In genomic region chr6:83568901-83569862, GRCm38 (mm10) we compare ENCODE assay signal across 9 mouse cellular contexts. TPM values are rescaled to one million over a fixed set of nuclear protein-coding genes. Genes with fewer than 3 reads are reported as not detected.
DNase-seq lines count a peak whose midpoint lies in the region; ATAC-seq and TF ChIP-seq lines count a peak whose summit lies in the region.
"Had no signal": no experiment of that assay in that cellular context is flagged by ENCODE, and none has a peak within 500 bp of the region (broad histone marks: within the 10 kb centered on the region; RNA-seq: fewer than 3 reads in every experiment).

No protein-coding gene starts in this region.

- H3K9ac ChIP-seq in hindbrain, postnatal 0 days (replicated peaks; ENCODE audit: low read length): no peak overlapping the region
- H3K9ac ChIP-seq in hindbrain, embryonic 11.5 days (ENCODE audit: low read depth, low read length): no peak overlapping the region
- H3K9ac ChIP-seq in midbrain, embryonic 14.5 days (replicated peaks; ENCODE audit: low read length): no peak overlapping the region
- no peak overlapping the region for H3K9ac ChIP-seq in midbrain, embryonic 13.5 days (replicated peaks)

- no peak overlapping the region for H3K27ac ChIP-seq in hindbrain, postnatal 0 days
- no peak overlapping the region for H3K27ac ChIP-seq in hindbrain, embryonic 11.5 days (ENCODE audit: low read depth, low read length)
- no peak overlapping the region for H3K27ac ChIP-seq in midbrain, embryonic 14.5 days (replicated peaks; ENCODE audit: low read depth, low read length)
- H3K27ac ChIP-seq in midbrain, embryonic 13.5 days: no peak overlapping the region
- H3K27ac ChIP-seq: limb, embryonic 10.5 days had no signal

- peak; percentile 42 for DNase-seq in hindbrain, postnatal 0 days (ENCODE audit: low spot score)
- DNase-seq in hindbrain, embryonic 11.5 days (ENCODE audit: low spot score): no peak
- DNase-seq in midbrain, embryonic 14.5 days: peak; percentile 6
- DNase-seq in NIH3T3 (ENCODE audit: low read depth): peak; percentile 27
- no peak for DNase-seq in T-cell, adult 2 months (ENCODE audit: low spot score)
- no peak for DNase-seq in spleen, adult 18-20 months

- H3K36me3 ChIP-seq in hindbrain, postnatal 0 days (ENCODE audit: insufficient read depth, low read length): peaks cover 21% of the 10 kb centered on the region
- no peaks in the 10 kb centered on the region for H3K36me3 ChIP-seq in hindbrain, embryonic 11.5 days (ENCODE audit: control insufficient read depth, insufficient read depth, low read length)
- H3K36me3 ChIP-seq in midbrain, embryonic 14.5 days (ENCODE audit: control insufficient read depth, insufficient read depth, low read length): peaks cover 42% of the 10 kb centered on the region
- peaks cover 35% of the 10 kb centered on the region for H3K36me3 ChIP-seq in midbrain, embryonic 13.5 days

- WGBS in hindbrain, postnatal 0 days: 74% methylated on average over 20 of the region's 20 CpGs
- 79% methylated on average over 20 of the region's 20 CpGs for WGBS in hindbrain, embryonic 11.5 days
- 76% methylated on average over 20 of the region's 20 CpGs for WGBS in midbrain, embryonic 14.5 days
- 81% methylated on average over 20 of the region's 20 CpGs for WGBS in midbrain, embryonic 13.5 days

- no peak overlapping the region for H3K4me2 ChIP-seq in hindbrain, postnatal 0 days (ENCODE audit: low read depth, low read length)
- H3K4me2 ChIP-seq in hindbrain, embryonic 11.5 days (replicated peaks; ENCODE audit: low read depth, low read length): no peak overlapping the region
- H3K4me2 ChIP-seq in midbrain, embryonic 14.5 days (ENCODE audit: low read length): no peak overlapping the region
- H3K4me2 ChIP-seq in midbrain, embryonic 13.5 days (replicated peaks): no peak overlapping the region

- H3K27me3 ChIP-seq in hindbrain, postnatal 0 days (ENCODE audit: insufficient read depth, low read length): no peaks in the 10 kb centered on the region
- H3K27me3 ChIP-seq in hindbrain, embryonic 11.5 days (ENCODE audit: control insufficient read depth, insufficient read depth, low read length): no peaks in the 10 kb centered on the region
- H3K27me3 ChIP-seq in midbrain, embryonic 14.5 days (ENCODE audit: control insufficient read depth, insufficient read depth, low read length): no peaks in the 10 kb centered on the region
- H3K27me3 ChIP-seq in midbrain, embryonic 13.5 days: no peaks in the 10 kb centered on the region

- no peaks in the 10 kb centered on the region for H3K9me3 ChIP-seq in hindbrain, postnatal 0 days (ENCODE audit: low read length)
- H3K9me3 ChIP-seq in hindbrain, embryonic 11.5 days (ENCODE audit: control insufficient read depth, low read length): no peaks in the 10 kb centered on the region
- H3K9me3 ChIP-seq in midbrain, embryonic 14.5 days (ENCODE audit: control insufficient read depth, low read length): no peaks in the 10 kb centered on the region
- H3K9me3 ChIP-seq in midbrain, embryonic 13.5 days: no peaks in the 10 kb centered on the region
- H3K9me3 ChIP-seq: limb, embryonic 10.5 days had no signal

- no peak for ATAC-seq in hindbrain, postnatal 0 days
- no peak for ATAC-seq in hindbrain, embryonic 11.5 days (ENCODE audit: low FRiP score)
- no peak for ATAC-seq in midbrain, embryonic 14.5 days (ENCODE audit: low FRiP score, low TSS enrichment)
- no peak for ATAC-seq in midbrain, embryonic 13.5 days
- ATAC-seq in megakaryocyte progenitor cell, adult 5-6 weeks (replicated peaks; ENCODE audit: poor library complexity): 0 out of 2 replicates have a peak, but pooled peaks have one; percentile 26

- peak; percentile 55 for TF ChIP-seq CTCF in hindbrain, postnatal 0 days (IDR thresholded peaks at IDR 0.05; ENCODE audit: low read depth)

- no peak overlapping the region for H3K4me3 ChIP-seq in hindbrain, postnatal 0 days (ENCODE audit: low read length)
- H3K4me3 ChIP-seq in hindbrain, embryonic 11.5 days (ENCODE audit: low read depth, low read length): no peak overlapping the region
- H3K4me3 ChIP-seq in midbrain, embryonic 14.5 days (replicated peaks; ENCODE audit: low read depth, low read length): no peak overlapping the region
- no peak overlapping the region for H3K4me3 ChIP-seq in midbrain, embryonic 13.5 days (replicated peaks)
- H3K4me3 ChIP-seq: limb, embryonic 10.5 days had no signal

- peaks cover 6% of the 10 kb centered on the region for H3K4me1 ChIP-seq in hindbrain, postnatal 0 days (ENCODE audit: insufficient read depth, low read length)
- H3K4me1 ChIP-seq in hindbrain, embryonic 11.5 days (replicated peaks; ENCODE audit: control insufficient read depth, insufficient read depth, low read length): peaks cover 2% of the 10 kb centered on the region; the same call in 1 of the 2 replicates
- peaks cover 15% of the 10 kb centered on the region; the same call in 1 of the 2 replicates for H3K4me1 ChIP-seq in midbrain, embryonic 14.5 days (ENCODE audit: control insufficient read depth, insufficient read depth, low read length)
- H3K4me1 ChIP-seq in midbrain, embryonic 13.5 days (replicated peaks): peaks cover 18% of the 10 kb centered on the region

RNA-seq across cellular contexts. Expression of gene Stambp, which starts 3.3 kb away (rescaled TPM):
- 9.5 and 11.1 TPM in 2 replicates for total RNA-seq in hindbrain, postnatal 0 days (2014; rRNA removed)
- polyA plus RNA-seq in hindbrain, postnatal 0 days (2015; fragmentation: Nextera tagmentation; extraction: Ambion mirVana): 58.2 and 60.4 TPM in 2 replicates
- polyA plus RNA-seq in hindbrain, embryonic 11.5 days (2014; fragmentation: Nextera tagmentation; extraction: Ambion mirVana): 30.8 and 32.0 TPM in 2 replicates
- polyA plus RNA-seq in midbrain, embryonic 14.5 days (2014; fragmentation: Nextera tagmentation; extraction: Ambion mirVana): 63.6 and 64.4 TPM in 2 replicates
- polyA plus RNA-seq in midbrain, embryonic 13.5 days (2015; fragmentation: Nextera tagmentation; extraction: Ambion mirVana): 48.6 and 55.3 TPM in 2 replicates
- total RNA-seq in megakaryocyte progenitor cell, adult 5-6 weeks (2015): 30.8 and 34.5 TPM in 2 replicates
- total RNA-seq in megakaryocyte progenitor cell, adult 5-6 weeks (2017): 4.0 and 7.4 TPM in 2 replicates

RNA-seq across cellular contexts. Expression of gene Actg2, which starts 33.1 kb away (rescaled TPM):
- total RNA-seq in hindbrain, postnatal 0 days (2014; rRNA removed): 0.36 and 2.1 TPM in 2 replicates
- 0.78 and 1.7 TPM in 2 replicates for polyA plus RNA-seq in hindbrain, postnatal 0 days (2015; fragmentation: Nextera tagmentation; extraction: Ambion mirVana)
- polyA plus RNA-seq in hindbrain, embryonic 11.5 days (2014; fragmentation: Nextera tagmentation; extraction: Ambion mirVana): 1.4 and 2.2 TPM in 2 replicates
- polyA plus RNA-seq in midbrain, embryonic 14.5 days (2014; fragmentation: Nextera tagmentation; extraction: Ambion mirVana): 2.3 TPM in 1 of 2 replicates, not detected in the other
- 1.5 and 2.1 TPM in 2 replicates for polyA plus RNA-seq in midbrain, embryonic 13.5 days (2015; fragmentation: Nextera tagmentation; extraction: Ambion mirVana)
- not detected in 2 replicates for total RNA-seq in megakaryocyte progenitor cell, adult 5-6 weeks (2015)
- not detected in 2 replicates for total RNA-seq in megakaryocyte progenitor cell, adult 5-6 weeks (2017)

Comparison
In these comparisons a context has a peak if more than half of its experiments do, and no peak if none do; other contexts are left out.
1. DNase-seq: peak in hindbrain, postnatal 0 days (single experiment), midbrain, embryonic 14.5 days (single experiment) and NIH3T3 (single experiment); none in hindbrain, embryonic 11.5 days (single experiment), T-cell, adult 2 months (single experiment) and spleen, adult 18-20 months (0 of 2).